Comparison of ENCODE assay signal across 31 mouse cellular contexts in genomic region chr8:118001138-118001537, GRCm38 (mm10).
"Had no signal": no experiment of that assay in that cellular context is flagged by ENCODE, and none has a peak within 500 bp of the region (broad histone marks: within the 10 kb centered on the region; RNA-seq: fewer than 3 reads in every experiment).

No protein-coding gene starts in this region.

- H3K4me3 ChIP-seq: left cerebral cortex, adult 2 months; limb, embryonic 12.5 days; limb, embryonic 13.5 days; limb, embryonic 15.5 days; liver, embryonic 12.5 days; liver, embryonic 13.5 days; liver, embryonic 15.5 days; lung, embryonic 15.5 days; megakaryocyte, embryonic 14.5 days; midbrain, embryonic 10.5 days; midbrain, embryonic 12.5 days; midbrain, embryonic 13.5 days; midbrain, embryonic 15.5 days; neural tube, embryonic 12.5 days had no signal

- DNase-seq: left cerebral cortex, postnatal 4 days; liver; liver, embryonic 13.5 days; liver, postnatal 0 days; lung, adult 18-20 months; lung, adult 2 months; lung, embryonic 14.5 days; lung, postnatal 10 days; lung, postnatal 14 days; lung, postnatal 36 days; lung, postnatal 4 days; midbrain, embryonic 14.5 days had no signal

- H3K4me2 ChIP-seq: limb, embryonic 12.5 days; limb, embryonic 13.5 days; limb, embryonic 15.5 days; liver, embryonic 11.5 days; liver, embryonic 12.5 days; liver, embryonic 13.5 days; liver, embryonic 15.5 days; lung, embryonic 14.5 days; lung, embryonic 15.5 days; midbrain, embryonic 11.5 days; midbrain, embryonic 12.5 days; midbrain, embryonic 13.5 days; midbrain, embryonic 15.5 days; neural tube, embryonic 12.5 days had no signal

- H3K27ac ChIP-seq: left cerebral cortex, adult 2 months; limb, embryonic 12.5 days; limb, embryonic 13.5 days; limb, embryonic 15.5 days; liver, embryonic 12.5 days; liver, embryonic 13.5 days; liver, embryonic 14.5 days; liver, embryonic 15.5 days; lung, embryonic 15.5 days; macrophage; midbrain, embryonic 10.5 days; midbrain, embryonic 12.5 days; midbrain, embryonic 13.5 days; midbrain, embryonic 15.5 days; neural tube, embryonic 12.5 days had no signal

- H3K9ac ChIP-seq: limb, embryonic 12.5 days; limb, embryonic 13.5 days; limb, embryonic 15.5 days; liver, embryonic 12.5 days; liver, embryonic 13.5 days; liver, embryonic 14.5 days; liver, embryonic 15.5 days; liver, postnatal 0 days; lung, embryonic 14.5 days; lung, embryonic 15.5 days; midbrain, embryonic 12.5 days; midbrain, embryonic 13.5 days; midbrain, embryonic 15.5 days; neural tube, embryonic 12.5 days had no signal

- H3K36me3 ChIP-seq: limb, embryonic 12.5 days; limb, embryonic 13.5 days; limb, embryonic 15.5 days; liver, embryonic 12.5 days; liver, embryonic 13.5 days; liver, embryonic 15.5 days; lung, embryonic 15.5 days; midbrain, embryonic 10.5 days; midbrain, embryonic 12.5 days; midbrain, embryonic 13.5 days; midbrain, embryonic 15.5 days; neural tube, embryonic 12.5 days had no signal

- H3K27me3 ChIP-seq: limb, embryonic 13.5 days; limb, embryonic 15.5 days; liver, embryonic 12.5 days; liver, embryonic 13.5 days; liver, embryonic 15.5 days; lung, embryonic 15.5 days; megakaryocyte, embryonic 14.5 days; midbrain, embryonic 12.5 days; midbrain, embryonic 15.5 days; neural tube, embryonic 12.5 days had no signal

- H3K4me1 ChIP-seq: liver, embryonic 12.5 days; liver, embryonic 13.5 days; liver, embryonic 15.5 days; lung, embryonic 15.5 days; megakaryocyte, embryonic 14.5 days; midbrain, embryonic 15.5 days had no signal

- ATAC-seq: liver, embryonic 12.5 days; liver, postnatal 0 days; lung, postnatal 0 days; midbrain, embryonic 13.5 days; midbrain, embryonic 15.5 days; midbrain, embryonic 16.5 days had no signal

- H3K9me3 ChIP-seq: limb, embryonic 12.5 days; limb, embryonic 13.5 days; limb, embryonic 15.5 days; liver, embryonic 12.5 days; liver, embryonic 13.5 days; liver, embryonic 15.5 days; lung, embryonic 15.5 days; midbrain, embryonic 10.5 days; midbrain, embryonic 12.5 days; midbrain, embryonic 13.5 days; midbrain, embryonic 15.5 days; neural tube, embryonic 12.5 days had no signal
